ENCODE assay signal across 13 mouse cellular contexts in the genomic region with DNA sequence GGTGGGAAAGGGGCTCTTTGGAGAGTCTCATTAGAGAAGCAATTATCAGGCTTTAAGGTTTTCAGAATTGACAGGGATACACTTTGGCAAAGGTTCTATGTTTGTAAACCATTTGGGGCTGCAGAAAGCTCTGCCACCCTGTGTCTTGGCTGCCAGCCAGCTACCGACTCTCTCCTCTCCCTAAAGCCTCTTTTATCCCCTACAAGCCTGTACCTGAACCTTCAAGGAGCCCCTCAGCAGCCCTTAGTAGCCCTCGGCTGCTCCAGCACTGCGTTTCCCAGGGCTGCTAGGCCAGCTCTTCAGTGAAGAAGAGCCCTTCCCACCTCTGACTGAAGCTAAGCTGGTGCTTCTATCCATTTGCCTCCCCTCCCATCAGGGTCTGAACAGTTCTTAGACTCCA. TPM values are rescaled to one million over a fixed set of nuclear protein-coding genes. Genes with fewer than 3 reads are reported as not detected.
A peak's percentile ranks its signal among the peaks of the same experiment; 100 is the strongest.
DNase-seq lines count a peak whose midpoint lies in the region; ATAC-seq and TF ChIP-seq lines count a peak whose summit lies in the region.
"Had no signal": no experiment of that assay in that cellular context is flagged by ENCODE, and none has a peak within 500 bp of the region (broad histone marks: within the 10 kb centered on the region; RNA-seq: fewer than 3 reads in every experiment).

No protein-coding gene starts in this region.

- no peak for TF ChIP-seq CTCF in brain, embryonic 14.5 days (IDR thresholded peaks at IDR 0.05; ENCODE audit: borderline replicate concordance, extremely low read depth, insufficient read depth, insufficient read length)

- H3K4me2 ChIP-seq in forebrain, embryonic 15.5 days (replicated peaks): no peak overlapping the region

- H3K9me3 ChIP-seq in forebrain, embryonic 15.5 days: no peaks in the 10 kb centered on the region
- no peaks in the 10 kb centered on the region for H3K9me3 ChIP-seq in midbrain, embryonic 10.5 days (replicated peaks)

- 19% methylated on average over 3 of the region's 3 CpGs for WGBS in forebrain, embryonic 15.5 days
- 35% methylated on average over 3 of the region's 3 CpGs for WGBS in midbrain, embryonic 10.5 days

- H3K36me3 ChIP-seq in forebrain, embryonic 15.5 days: no peaks in the 10 kb centered on the region
- no peaks in the 10 kb centered on the region for H3K36me3 ChIP-seq in midbrain, embryonic 10.5 days

- peaks cover 38% of the 10 kb centered on the region for H3K4me1 ChIP-seq in forebrain, embryonic 15.5 days
- H3K4me1 ChIP-seq in midbrain, embryonic 10.5 days: peaks cover 49% of the 10 kb centered on the region

- no peak for TF ChIP-seq POLR2A in brain, embryonic 14.5 days (IDR thresholded peaks at IDR 0.05; ENCODE audit: borderline replicate concordance, extremely low read depth, insufficient read depth, insufficient read length, poor library complexity, severe bottlenecking)

- H3K27me3 ChIP-seq in forebrain, embryonic 15.5 days: no peaks in the 10 kb centered on the region
- no peaks in the 10 kb centered on the region for H3K27me3 ChIP-seq in midbrain, embryonic 10.5 days (ENCODE audit: low read depth, poor library complexity, severe bottlenecking)

- no peak overlapping the region; the same call in 1 of the 2 replicates for H3K27ac ChIP-seq in forebrain, embryonic 15.5 days (replicated peaks)
- peak overlapping the region; percentile 61 for H3K27ac ChIP-seq in midbrain, embryonic 10.5 days (replicated peaks)
- H3K27ac ChIP-seq: liver, embryonic 14.5 days had no signal

- peak; percentile 44 for ATAC-seq in forebrain, embryonic 15.5 days (replicated peaks)
- ATAC-seq: activated CD4-positive, CD25-positive, alpha-beta regulatory T cell, adult 4 months had no signal

- no peak overlapping the region for H3K9ac ChIP-seq in forebrain, embryonic 15.5 days (replicated peaks)
- H3K9ac ChIP-seq: liver, embryonic 14.5 days had no signal

- DNase-seq in cerebellum, postnatal 14 days: peak; percentile 47 to 50
- DNase-seq in cerebellum, adult 11-12 months: no peak
- peak; percentile 83 for DNase-seq in brain, embryonic 14.5 days (ENCODE audit: low read depth)
- DNase-seq in midbrain, embryonic 10.5 days (ENCODE audit: low spot score): no peak
- no peak for DNase-seq in spleen, postnatal 36 days (ENCODE audit: low spot score in 2 of 2)
- DNase-seq in layer of hippocampus, postnatal 36 days: no peak
- DNase-seq in kidney, adult 9 months: no peak
- DNase-seq: kidney, postnatal 10 days had no signal

- H3K4me3 ChIP-seq in forebrain, embryonic 15.5 days: no peak overlapping the region
- no peak overlapping the region for H3K4me3 ChIP-seq in midbrain, embryonic 10.5 days

RNA-seq across cellular contexts. Expression of gene Lrrc4, which starts 21.6 kb away (rescaled TPM):
- polyA plus RNA-seq in brain, embryonic 14.5 days (2012; rRNA removed): 23.4 and 28.4 TPM in 2 replicates
- polyA plus RNA-seq in forebrain, embryonic 15.5 days (2015; fragmentation: Nextera tagmentation; extraction: Ambion mirVana): 6.4 and 6.5 TPM in 2 replicates
- polyA plus RNA-seq in midbrain, embryonic 10.5 days (2016; fragmentation: Nextera tagmentation; extraction: Ambion mirVana): 1.5 and 2.3 TPM in 2 replicates
- total RNA-seq in layer of hippocampus, postnatal 36 days (2021): 10 to 100 TPM; 88.9 to 90.2 TPM
- total RNA-seq: megakaryocyte progenitor cell, adult 5-6 weeks; neutrophil, adult 5-6 weeks had no signal

Comparison
In these comparisons a context has a peak if more than half of its experiments do, and no peak if none do; other contexts are left out.
1. DNase-seq: peak in cerebellum, postnatal 14 days (2 of 2) and brain, embryonic 14.5 days (single experiment); none in cerebellum, adult 11-12 months (single experiment), midbrain, embryonic 10.5 days (single experiment), spleen, postnatal 36 days (0 of 2), layer of hippocampus, postnatal 36 days (0 of 2) and kidney, adult 9 months (single experiment).